Mouse (Mus musculus) heart, postnatal 25 days (tissue): ENCODE measurements at regions not wholly inside any gene's neighbourhood (a gene's known extent, or its start where the extent isn't known, plus 50 kb on each side); places are given as distances from the start of the nearest gene placed in this dataset.

ENCODE experiments used
- DNase-seq: peaks from one replicate; pipeline ENCODE4 v3.0.0; 2022; ENCODE audit warnings: low spot score
- intact Hi-C: fragments of 180-260 bp; cut with DNase I; formaldehyde crosslinking; loops from one replicate; pipeline ENCODE4 v1.15.1; 2025

GRCm38 (mm10) chr11:17864833-17865397 is 88.8 kb downstream of the Etaa1 start:
- no peak for DNase-seq
- intact Hi-C loops, result no loop called here

GRCm38 (mm10) chr11:17870690-17871089 is 83.0 kb downstream of the Etaa1 start:
- DNase-seq, result no peak
- intact Hi-C loops, result no loop called here

GRCm38 (mm10) chr11:17871920-17872319 is 81.8 kb downstream of the Etaa1 start:
- intact Hi-C loops, result no loop called here
- DNase-seq, result no peak

- intact Hi-C loops, result no loop called here
- DNase-seq, result no peak
Observed at GRCm38 (mm10) chr11:17883276-17883675, 70.4 kb downstream of the Etaa1 start.
